Mouse (Mus musculus): ENCODE measurements around the gene Ftsj3. TPM values are rescaled to one million over a fixed set of nuclear protein-coding genes. Genes with fewer than 3 reads are reported as not detected.

Gene Ftsj3
- polyA plus RNA-seq (2015; fragmentation: Nextera tagmentation; extraction: Ambion mirVana), result 35.3 and 42.4 TPM in 2 replicates

- peaks cover 56% of the 10 kb centered on the region for H3K36me3 ChIP-seq
- no peaks in the 10 kb centered on the region for H3K9me3 ChIP-seq
- H3K4me1 ChIP-seq (replicated peaks), result peaks cover 32% of the 10 kb centered on the region
- peak within 1 kb of the TSS; percentile 99 for H3K4me2 ChIP-seq
- no peaks in the 10 kb centered on the region for H3K27me3 ChIP-seq
- peak within 1 kb of the TSS; percentile 89 for H3K27ac ChIP-seq (replicated peaks)
- peak within 1 kb of the TSS; percentile 93 for H3K9ac ChIP-seq
- under 1% methylated on average over 42 of the region's 42 CpGs for WGBS
- ATAC-seq (ENCODE audit: low read depth), result peak; percentile 95
- peak within 1 kb of the TSS; percentile 86 for H3K4me3 ChIP-seq
These were observed at the start of gene Ftsj3, which contains the start of gene Psmc5 for GRCm38 (mm10) chr11:106255685-106256451. Gene Ftsj3, minus strand, starts transcription at chr11:106256079. Gene Psmc5, plus strand, starts transcription at chr11:106256154.

- no peaks in the 10 kb centered on the region for H3K9me3 ChIP-seq
- H3K4me1 ChIP-seq (replicated peaks), result no peaks in the 10 kb centered on the region
- WGBS, result 79% methylated on average over 10 of the region's 10 CpGs
- no peak overlapping the region for H3K27ac ChIP-seq (replicated peaks)
- no peak for ATAC-seq (ENCODE audit: low read depth)
- no peak overlapping the region for H3K4me2 ChIP-seq
- no peak overlapping the region for H3K9ac ChIP-seq
- no peak overlapping the region for H3K4me3 ChIP-seq
- no peaks in the 10 kb centered on the region for H3K27me3 ChIP-seq
- no peaks in the 10 kb centered on the region for H3K36me3 ChIP-seq
These were observed 49.6 kb upstream of the Ftsj3 start for GRCm38 (mm10) chr11:106305348-106306064.

GRCm38 (mm10) chr11:106302634-106303033, 46.8 kb upstream of the Ftsj3 start:
- H3K4me3 ChIP-seq, result no peak overlapping the region
- no peaks in the 10 kb centered on the region for H3K36me3 ChIP-seq
- H3K27ac ChIP-seq (replicated peaks), result no peak overlapping the region
- no peak overlapping the region for H3K4me2 ChIP-seq
- no peaks in the 10 kb centered on the region for H3K4me1 ChIP-seq (replicated peaks)
- 26% methylated on average over 2 of the region's 2 CpGs for WGBS
- ATAC-seq (ENCODE audit: low read depth), result no peak
- H3K9ac ChIP-seq, result no peak overlapping the region
- no peaks in the 10 kb centered on the region for H3K27me3 ChIP-seq
- no peaks in the 10 kb centered on the region for H3K9me3 ChIP-seq

- 84% methylated on average over 9 of the region's 9 CpGs for WGBS
- H3K27ac ChIP-seq (replicated peaks), result no peak within 1 kb of the TSS
- no peak within 1 kb of the TSS for H3K4me3 ChIP-seq
- no peak within 1 kb of the TSS for H3K4me2 ChIP-seq
- no peaks in the 10 kb centered on the region for H3K27me3 ChIP-seq
- H3K9ac ChIP-seq, result no peak within 1 kb of the TSS
- H3K4me1 ChIP-seq (replicated peaks), result no peaks in the 10 kb centered on the region
- H3K9me3 ChIP-seq, result no peaks in the 10 kb centered on the region
- no peaks in the 10 kb centered on the region for H3K36me3 ChIP-seq
- no peak for ATAC-seq (ENCODE audit: low read depth)
These were observed 45.9 kb upstream of the Ftsj3 start, which contains the start of gene Gh for GRCm38 (mm10) chr11:106301765-106302164. Gene Gh, minus strand, starts transcription at chr11:106301865.

DNA sequence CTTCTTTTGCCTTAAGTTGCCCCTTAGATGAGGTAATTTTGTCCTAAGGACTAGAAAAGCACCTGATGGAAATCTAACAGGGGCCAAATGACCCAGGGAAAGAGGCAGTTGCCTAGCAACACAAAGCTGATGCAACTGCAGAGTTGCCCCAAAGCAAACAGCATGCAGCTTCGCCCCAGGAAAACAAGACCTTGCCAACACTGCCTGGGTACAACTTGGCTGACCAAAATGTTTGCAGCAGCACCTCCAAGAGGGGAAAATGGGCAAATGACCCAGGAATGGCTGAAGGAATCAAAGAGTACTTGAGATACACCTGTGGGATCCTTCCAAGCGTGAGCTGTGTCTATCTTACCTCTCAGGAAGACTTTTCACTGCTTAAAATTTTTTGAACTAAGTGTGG, 36.0 kb upstream of the Ftsj3 start:
- no peak overlapping the region for H3K9ac ChIP-seq
- WGBS, result 88% methylated on average over 2 of the region's 2 CpGs
- no peaks in the 10 kb centered on the region for H3K36me3 ChIP-seq
- no peak overlapping the region for H3K4me2 ChIP-seq
- H3K27me3 ChIP-seq, result no peaks in the 10 kb centered on the region
- ATAC-seq (ENCODE audit: low read depth), result no peak
- no peak overlapping the region for H3K4me3 ChIP-seq
- H3K27ac ChIP-seq (replicated peaks), result no peak overlapping the region
- no peaks in the 10 kb centered on the region for H3K4me1 ChIP-seq (replicated peaks)
- no peaks in the 10 kb centered on the region for H3K9me3 ChIP-seq

DNA sequence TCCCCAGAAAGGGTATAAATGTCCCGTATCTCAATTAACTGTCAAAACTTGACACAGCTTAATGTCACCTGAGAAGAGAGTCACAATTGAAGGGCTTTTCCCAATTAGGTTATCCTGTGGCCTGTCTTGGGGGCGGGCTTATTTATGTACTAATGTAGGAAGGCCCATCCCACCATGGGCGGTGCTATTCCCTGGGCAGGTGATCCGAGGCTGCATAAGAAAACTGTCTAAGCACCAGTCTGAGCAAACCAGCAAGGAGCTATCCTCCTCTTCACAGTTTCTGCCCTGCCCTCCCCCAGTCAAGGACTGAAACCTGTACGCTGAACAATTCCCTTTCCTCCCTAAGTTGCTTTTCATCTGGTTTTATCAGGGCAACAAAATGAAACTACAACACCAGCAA, 34.5 kb upstream of the Ftsj3 start:
- no peak for ATAC-seq (ENCODE audit: low read depth)
- H3K4me2 ChIP-seq, result no peak overlapping the region
- H3K9me3 ChIP-seq, result no peaks in the 10 kb centered on the region
- no peaks in the 10 kb centered on the region for H3K27me3 ChIP-seq
- WGBS, result 89% methylated on average over 5 of the region's 5 CpGs
- no peak overlapping the region for H3K9ac ChIP-seq
- H3K27ac ChIP-seq (replicated peaks), result no peak overlapping the region
- no peaks in the 10 kb centered on the region for H3K4me1 ChIP-seq (replicated peaks)
- H3K4me3 ChIP-seq, result no peak overlapping the region
- no peaks in the 10 kb centered on the region for H3K36me3 ChIP-seq

DNA sequence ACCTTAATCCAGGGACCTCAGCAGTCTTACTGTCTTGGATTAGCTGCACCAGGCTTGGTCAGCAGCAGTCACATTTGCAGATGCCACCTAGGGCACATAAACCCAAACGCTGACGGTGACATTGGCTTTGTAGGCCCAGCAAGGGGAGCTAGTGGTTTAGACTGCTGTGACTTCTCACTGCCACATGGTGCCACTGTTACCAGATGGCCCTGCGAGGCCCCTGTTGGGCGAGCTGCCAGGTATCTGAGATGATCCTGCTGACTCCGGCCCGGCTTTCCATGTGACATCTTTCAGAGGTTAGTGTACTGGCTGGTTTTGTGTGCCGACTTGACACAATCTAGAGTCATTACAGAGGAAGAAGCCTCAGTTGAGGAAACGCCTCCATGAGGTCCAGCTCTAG, 33.5 kb upstream of the Ftsj3 start:
- no peak overlapping the region for H3K9ac ChIP-seq
- H3K4me2 ChIP-seq, result no peak overlapping the region
- 62% methylated on average over 8 of the region's 8 CpGs for WGBS
- no peaks in the 10 kb centered on the region for H3K4me1 ChIP-seq (replicated peaks)
- no peaks in the 10 kb centered on the region for H3K9me3 ChIP-seq
- ATAC-seq (ENCODE audit: low read depth), result no peak
- no peak overlapping the region for H3K4me3 ChIP-seq
- H3K27me3 ChIP-seq, result no peaks in the 10 kb centered on the region
- H3K36me3 ChIP-seq, result no peaks in the 10 kb centered on the region
- no peak overlapping the region for H3K27ac ChIP-seq (replicated peaks)

GRCm38 (mm10) chr11:106286987-106287386, 31.1 kb upstream of the Ftsj3 start:
- Histone ChIP-seq H3K4me2 (no peak overlapping the region), H3K4me1 (replicated peaks) (no peaks in the 10 kb centered on the region), H3K9ac (no peak overlapping the region), H3K4me3 (no peak overlapping the region), H3K27me3 (no peaks in the 10 kb centered on the region), H3K36me3 (no peaks in the 10 kb centered on the region), H3K9me3 (no peaks in the 10 kb centered on the region), H3K27ac (replicated peaks) (no peak overlapping the region)
- no peak for ATAC-seq (ENCODE audit: low read depth)
- 78% methylated on average over 11 of the region's 11 CpGs for WGBS

- no peaks in the 10 kb centered on the region for H3K9me3 ChIP-seq
- no peaks in the 10 kb centered on the region for H3K27me3 ChIP-seq
- H3K36me3 ChIP-seq, result no peaks in the 10 kb centered on the region
- no peak for ATAC-seq (ENCODE audit: low read depth)
- no peaks in the 10 kb centered on the region for H3K4me1 ChIP-seq (replicated peaks)
- no peak overlapping the region for H3K9ac ChIP-seq
- no peak overlapping the region for H3K4me2 ChIP-seq
- 87% methylated on average over 7 of the region's 7 CpGs for WGBS
- H3K27ac ChIP-seq (replicated peaks), result no peak overlapping the region
- H3K4me3 ChIP-seq, result no peak overlapping the region
These were observed 30.3 kb upstream of the Ftsj3 start for GRCm38 (mm10) chr11:106286206-106286605.

GRCm38 (mm10) chr11:106284126-106284525, 28.2 kb upstream of the Ftsj3 start:
- Histone ChIP-seq H3K27ac (replicated peaks) (no peak overlapping the region), H3K4me3 (no peak overlapping the region), H3K4me1 (replicated peaks) (no peaks in the 10 kb centered on the region), H3K4me2 (no peak overlapping the region), H3K9ac (no peak overlapping the region), H3K27me3 (no peaks in the 10 kb centered on the region), H3K9me3 (no peaks in the 10 kb centered on the region), H3K36me3 (no peaks in the 10 kb centered on the region)
- ATAC-seq (ENCODE audit: low read depth), result no peak
- WGBS, result 58% methylated on average over 8 of the region's 8 CpGs

DNA sequence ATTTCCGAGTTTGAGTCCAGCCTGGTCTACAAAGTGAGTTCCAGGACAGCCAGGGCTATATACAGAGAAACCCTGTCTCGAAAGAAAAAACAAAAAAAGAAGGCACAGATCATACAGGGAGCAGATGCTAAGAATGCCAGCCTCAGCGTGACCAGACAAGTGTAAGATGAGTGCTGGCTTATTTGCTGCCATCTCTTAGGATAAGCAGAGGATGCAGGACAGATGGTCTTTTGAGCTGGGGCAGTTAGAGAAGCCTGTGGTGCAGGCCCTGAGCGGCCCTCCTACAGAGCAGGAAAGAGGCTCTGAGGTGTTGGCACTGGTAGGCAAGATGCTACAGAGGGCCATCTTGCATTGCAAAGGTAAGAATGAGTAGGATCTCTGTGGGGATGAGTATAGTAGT, 27.5 kb upstream of the Ftsj3 start:
- no peaks in the 10 kb centered on the region for H3K9me3 ChIP-seq
- no peaks in the 10 kb centered on the region for H3K4me1 ChIP-seq (replicated peaks)
- H3K4me2 ChIP-seq, result no peak overlapping the region
- no peak overlapping the region for H3K27ac ChIP-seq (replicated peaks)
- ATAC-seq (ENCODE audit: low read depth), result no peak
- H3K9ac ChIP-seq, result no peak overlapping the region
- no peaks in the 10 kb centered on the region for H3K36me3 ChIP-seq
- H3K27me3 ChIP-seq, result no peaks in the 10 kb centered on the region
- WGBS, result 83% methylated on average over 4 of the region's 4 CpGs
- H3K4me3 ChIP-seq, result no peak overlapping the region

DNA sequence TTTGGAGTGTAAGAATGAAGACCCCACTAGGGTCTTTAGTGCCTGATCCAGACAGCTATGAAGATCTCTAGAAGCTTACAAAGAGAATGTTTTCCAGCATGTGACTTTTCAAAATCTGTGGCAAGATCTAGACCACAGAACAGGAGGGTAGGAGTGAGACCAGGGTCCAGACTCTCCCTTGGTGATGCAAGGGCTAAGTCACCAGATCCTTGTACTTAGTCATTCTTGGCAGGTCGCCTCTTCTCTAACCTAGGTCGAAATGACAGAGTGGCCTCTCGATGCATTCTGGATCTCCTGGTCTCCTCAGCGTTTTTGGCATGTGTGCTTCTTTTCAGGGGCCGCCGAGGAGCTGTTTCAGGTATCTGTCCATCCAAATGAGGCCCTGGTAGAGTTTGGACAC, 26.6 kb upstream of the Ftsj3 start:
- H3K9ac ChIP-seq, result no peak overlapping the region
- no peaks in the 10 kb centered on the region for H3K4me1 ChIP-seq (replicated peaks)
- H3K4me3 ChIP-seq, result no peak overlapping the region
- no peak overlapping the region for H3K27ac ChIP-seq (replicated peaks)
- no peaks in the 10 kb centered on the region for H3K36me3 ChIP-seq
- WGBS, result 88% methylated on average over 6 of the region's 6 CpGs
- no peak overlapping the region for H3K4me2 ChIP-seq
- ATAC-seq (ENCODE audit: low read depth), result no peak
- H3K9me3 ChIP-seq, result no peaks in the 10 kb centered on the region
- H3K27me3 ChIP-seq, result 0 out of 2 replicates have a peak, but pooled peaks cover 5% of the 10 kb centered on the region

Measured in neural tube, embryonic 13.5 days (tissue).